Mouse (Mus musculus) bone marrow macrophage, adult 2 months (primary cell): ENCODE results near the gene Arsg.
"Not testable (repeated sequence)": the region's sequence is repeated elsewhere in the genome, so short reads cannot be mapped to it uniquely, and the experiment has no call there.

Source experiments
- CTCF ChIP-seq: IDR thresholded peaks from 2 replicates; pipeline ENCODE4 v1.5.1; 2012; ENCODE audit warnings: low read depth, mild to moderate bottlenecking, low read length, moderate library complexity
- POLR2A ChIP-seq: IDR thresholded peaks from 2 replicates; pipeline ENCODE4 v1.6.1; 2012; ENCODE audit warnings: mild to moderate bottlenecking, low read depth, low read length, borderline replicate concordance

DNA sequence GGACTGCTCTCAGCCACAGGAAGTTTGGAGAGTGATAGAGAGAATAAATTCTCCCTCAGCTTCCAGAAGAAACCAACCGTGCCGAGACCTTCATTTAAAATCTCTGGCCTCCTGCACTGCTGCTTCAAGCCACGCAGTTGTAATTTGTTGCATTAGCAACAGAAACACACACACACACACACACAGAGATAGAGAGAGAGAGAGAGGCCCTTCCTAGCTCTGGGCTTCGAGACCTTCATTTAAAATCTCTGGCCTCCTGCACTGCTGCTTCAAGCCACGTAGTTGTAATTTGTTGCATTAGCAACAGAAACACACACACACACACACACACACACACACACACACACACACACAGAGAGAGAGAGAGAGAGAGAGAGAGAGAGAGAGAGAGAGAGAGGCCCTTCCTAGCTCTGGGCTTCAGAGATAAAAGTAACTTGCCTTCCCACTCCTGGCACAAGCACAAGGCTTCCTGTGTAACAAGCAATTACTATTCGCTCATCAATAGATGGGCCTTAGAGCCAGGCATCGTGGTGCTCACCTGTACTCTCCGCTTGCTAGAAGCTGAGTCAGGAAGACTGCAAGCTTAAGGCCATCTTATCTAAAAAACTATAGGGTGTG, 19.8 kb downstream of the Arsg start:
- TF ChIP-seq CTCF, POLR2A: not testable (repeated sequence)
